Mouse (Mus musculus) limb, embryonic 15.5 days (tissue): ENCODE data around the gene Dixdc1. TPM values are rescaled to one million over a fixed set of nuclear protein-coding genes. Genes with fewer than 3 reads are reported as not detected.
"Not testable (repeated sequence)": the region's sequence is repeated elsewhere in the genome, so short reads cannot be mapped to it uniquely, and the experiment has no call there.

ENCODE experiments used
- ATAC-seq: fragments of 200-750 bp; cut with Nextera tagmentation; 2 replicates; pipeline ENCODE4 v1.8.0; 2017; ENCODE audit warnings: low read depth, moderate TSS enrichment; ENCODE audit not compliant: insufficient number of reproducible peaks, low FRiP score, low TSS enrichment
- H3K27ac ChIP-seq: fragments of 300-500 bp; sonication (generic); 2 replicates; pipeline ENCODE4 v1.5.1; 2015; ENCODE audit warnings: moderate library complexity, mild to moderate bottlenecking, inconsistent platforms
- H3K27me3 ChIP-seq: fragments of 300-500 bp; sonication (generic); 2 replicates; pipeline ENCODE4 v1.6.1; 2015; ENCODE audit warnings: inconsistent platforms
- H3K36me3 ChIP-seq: fragments of 300-500 bp; sonication (generic); 2 replicates; pipeline ENCODE4 v1.6.1; 2015; ENCODE audit warnings: inconsistent platforms
- H3K4me1 ChIP-seq: fragments of 300-500 bp; sonication (generic); 2 replicates; pipeline ENCODE4 v1.6.1; 2015; ENCODE audit warnings: inconsistent platforms
- H3K4me2 ChIP-seq: fragments of 300-500 bp; sonication (generic); 2 replicates; pipeline ENCODE4 v1.6.1; 2015; ENCODE audit warnings: mild to moderate bottlenecking, inconsistent platforms
- H3K4me3 ChIP-seq: fragments of 300-500 bp; sonication (generic); 2 replicates; pipeline ENCODE4 v1.5.1; 2015; ENCODE audit warnings: mild to moderate bottlenecking, inconsistent platforms
- H3K9ac ChIP-seq: fragments of 300-500 bp; sonication (generic); 2 replicates; pipeline ENCODE4 v1.6.1; 2015; ENCODE audit warnings: inconsistent platforms
- H3K9me3 ChIP-seq: fragments of 300-500 bp; sonication (generic); 2 replicates; pipeline ENCODE4 v1.6.1; 2016; ENCODE audit warnings: inconsistent platforms
- WGBS: fragments of 180-500 bp; shearing (Covaris S2); methylation state at CpG from one replicate; pipeline ENCODE4 v1.1.7; 2015; 5-methylcytosine and 5-hydroxymethylcytosine counted together
- polyA plus RNA-seq: library from polyadenylated mRNA; unstranded; fragments of >200 nt; fragmentation: Nextera tagmentation; extraction: Ambion mirVana; gene quantifications from 2 replicates; pipeline ENCODE4 v1.2.1, GENCODE M21; 2015

Gene Dixdc1
- polyA plus RNA-seq, 1 experiment from 2014 or later, result 14.1 TPM

GRCm38 (mm10) chr9:50666442-50666841 lies 72.9 kb downstream of the Dixdc1 start:
- Histone ChIP-seq H3K9ac (no peak overlapping the region), H3K4me3 (no peak overlapping the region), H3K27me3 (no peaks in the 10 kb centered on the region), H3K36me3 (peaks cover 32% of the 10 kb centered on the region), H3K4me2 (no peak overlapping the region), H3K9me3 (no peaks in the 10 kb centered on the region), H3K27ac (no peak overlapping the region), H3K4me1 (no peaks in the 10 kb centered on the region)
- WGBS, result 88% methylated on average over 6 of the region's 6 CpGs
- no peak for ATAC-seq

DNA sequence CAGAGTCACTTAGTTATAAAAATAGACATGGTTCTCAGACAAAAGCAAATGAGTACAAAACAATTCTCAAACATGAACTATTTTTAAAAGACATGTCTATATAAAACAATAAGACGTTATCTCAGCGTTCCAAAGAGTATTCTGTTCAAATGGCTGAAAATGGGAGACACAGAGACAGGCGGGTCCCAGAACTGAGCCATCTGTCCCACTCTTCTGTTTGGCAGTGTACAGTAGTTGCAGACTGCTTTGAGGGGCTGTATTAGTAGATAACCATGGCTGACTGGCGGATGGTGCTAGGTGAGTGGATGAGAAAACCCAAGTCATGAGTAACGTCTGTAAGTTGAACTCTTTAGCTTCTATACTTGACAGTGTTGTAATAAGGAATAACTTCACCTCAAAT lies 74.5 kb downstream of the Dixdc1 start:
- H3K27me3 ChIP-seq, result no peaks in the 10 kb centered on the region
- peaks cover 4% of the 10 kb centered on the region for H3K4me1 ChIP-seq
- no peak overlapping the region for H3K27ac ChIP-seq
- no peak overlapping the region for H3K9ac ChIP-seq
- peaks cover 32% of the 10 kb centered on the region for H3K36me3 ChIP-seq
- H3K4me2 ChIP-seq, result no peak overlapping the region
- no peak overlapping the region for H3K4me3 ChIP-seq
- no peaks in the 10 kb centered on the region for H3K9me3 ChIP-seq
- no peak for ATAC-seq
- WGBS, result 88% methylated on average over 5 of the region's 5 CpGs

- H3K27ac ChIP-seq, result no peak overlapping the region
- H3K4me1 ChIP-seq, result peaks cover 14% of the 10 kb centered on the region
- H3K4me2 ChIP-seq, result peak overlapping the region; percentile 72
- H3K9me3 ChIP-seq, result no peaks in the 10 kb centered on the region
- 13% methylated on average over 12 of the region's 12 CpGs for WGBS
- H3K36me3 ChIP-seq, result peaks cover 22% of the 10 kb centered on the region
- no peaks in the 10 kb centered on the region for H3K27me3 ChIP-seq
- H3K9ac ChIP-seq, result 0 out of 2 replicates have a peak overlapping the region, but pooled peaks have one; percentile 82
- peak overlapping the region; percentile 93 for H3K4me3 ChIP-seq
- no peak for ATAC-seq
Measured at GRCm38 (mm10) chr9:50660431-50660830, 78.9 kb downstream of the Dixdc1 start.

- no peaks in the 10 kb centered on the region for H3K9me3 ChIP-seq
- peak within 1 kb of the TSS; percentile 93 for H3K4me3 ChIP-seq
- H3K4me1 ChIP-seq, result peaks cover 14% of the 10 kb centered on the region
- H3K27me3 ChIP-seq, result no peaks in the 10 kb centered on the region
- peak within 1 kb of the TSS; percentile 72 for H3K4me2 ChIP-seq
- peak within 1 kb of the TSS; percentile 88 for H3K27ac ChIP-seq
- peaks cover 27% of the 10 kb centered on the region for H3K36me3 ChIP-seq
- WGBS, result under 1% methylated on average over 63 of the region's 63 CpGs
- peak; percentile 88 for ATAC-seq
- H3K9ac ChIP-seq, result peak within 1 kb of the TSS; percentile 82
Measured at GRCm38 (mm10) chr9:50659392-50660217, 79.7 kb downstream of the Dixdc1 start, which contains the start of gene Dlat. TSS of gene Dlat (minus strand) at chr9:50659780.

DNA sequence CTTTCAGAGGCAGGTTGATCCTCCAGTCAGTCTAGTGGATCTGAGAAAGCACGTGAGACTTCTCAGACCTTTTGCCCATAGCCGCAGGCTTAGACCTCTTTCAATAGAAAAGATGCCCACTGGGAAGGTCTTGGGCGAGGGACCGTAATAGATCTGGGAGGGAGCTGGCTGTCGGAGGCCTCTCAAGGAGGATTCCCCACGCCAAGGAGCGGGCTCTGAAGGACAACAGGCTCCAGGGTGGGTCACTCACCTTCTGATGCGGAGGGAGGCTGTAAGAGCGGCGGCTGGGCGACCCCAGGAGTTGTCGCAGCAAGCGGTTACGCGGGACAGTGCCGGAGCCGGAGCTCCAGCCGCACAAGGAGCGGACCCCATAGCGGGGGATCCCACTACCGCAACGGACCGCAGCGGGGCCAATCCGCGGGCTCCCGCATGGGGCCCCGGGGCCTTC lies 80.4 kb downstream of the Dixdc1 start:
- Histone ChIP-seq H3K4me1 (peaks cover 14% of the 10 kb centered on the region), H3K4me2 (peak overlapping the region; percentile 72), H3K36me3 (peaks cover 31% of the 10 kb centered on the region), H3K4me3 (peak overlapping the region; percentile 93), H3K27me3 (no peaks in the 10 kb centered on the region), H3K27ac (peak overlapping the region; percentile 88), H3K9me3 (no peaks in the 10 kb centered on the region), H3K9ac (peak overlapping the region; percentile 82)
- ATAC-seq, result 0 out of 2 replicates have a peak, but pooled peaks have one; percentile 30
- WGBS, result under 1% methylated on average over 28 of the region's 28 CpGs

DNA sequence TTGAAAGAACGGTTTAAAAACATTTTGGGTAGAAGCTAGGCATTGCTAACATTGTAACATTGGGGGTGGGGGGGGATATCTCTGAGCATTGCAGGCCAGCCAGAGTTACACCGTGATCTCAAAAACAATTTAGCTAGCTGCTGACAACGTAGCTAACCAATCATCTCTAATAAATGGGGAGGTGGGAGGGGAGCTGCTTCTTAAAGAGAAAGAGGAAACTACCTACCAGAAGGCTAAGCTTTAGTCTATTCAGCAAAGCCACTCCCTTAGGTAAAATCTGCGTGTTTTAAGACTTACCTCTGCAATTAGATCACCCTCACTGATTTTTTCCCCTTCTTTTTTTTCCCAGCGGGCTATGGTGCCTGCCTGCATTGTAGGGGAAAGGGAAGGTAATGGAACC lies 80.9 kb downstream of the Dixdc1 start:
- ATAC-seq, result no peak
- 20% methylated on average over 5 of the region's 5 CpGs for WGBS
- peak overlapping the region; percentile 93 for H3K4me3 ChIP-seq
- H3K4me1 ChIP-seq, result peaks cover 14% of the 10 kb centered on the region
- H3K27me3 ChIP-seq, result no peaks in the 10 kb centered on the region
- H3K9ac ChIP-seq, result peak overlapping the region; percentile 82; the same call in 1 of the 2 replicates
- peaks cover 36% of the 10 kb centered on the region for H3K36me3 ChIP-seq
- H3K9me3 ChIP-seq, result no peaks in the 10 kb centered on the region
- 0 out of 2 replicates have a peak overlapping the region, but pooled peaks have one; percentile 88 for H3K27ac ChIP-seq
- peak overlapping the region; percentile 72 for H3K4me2 ChIP-seq

- Histone ChIP-seq H3K9ac (no peak overlapping the region), H3K4me1 (no peaks in the 10 kb centered on the region), H3K9me3 (no peaks in the 10 kb centered on the region), H3K4me3 (no peak overlapping the region), H3K36me3 (peaks cover 89% of the 10 kb centered on the region), H3K27ac (no peak overlapping the region), H3K27me3 (no peaks in the 10 kb centered on the region), H3K4me2 (no peak overlapping the region)
- 94% methylated on average over 10 of the region's 10 CpGs for WGBS
- no peak for ATAC-seq
Measured at GRCm38 (mm10) chr9:50650503-50650902, 88.8 kb downstream of the Dixdc1 start.

- 73% methylated on average over 10 of the region's 10 CpGs for WGBS
- H3K4me2 ChIP-seq, result no peak overlapping the region
- H3K4me3 ChIP-seq, result no peak overlapping the region
- no peaks in the 10 kb centered on the region for H3K4me1 ChIP-seq
- H3K36me3 ChIP-seq, result peaks cover 91% of the 10 kb centered on the region
- no peaks in the 10 kb centered on the region for H3K27me3 ChIP-seq
- no peak for ATAC-seq
- H3K9ac ChIP-seq, result no peak overlapping the region
- no peaks in the 10 kb centered on the region for H3K9me3 ChIP-seq
- no peak overlapping the region for H3K27ac ChIP-seq
Measured at GRCm38 (mm10) chr9:50646826-50647370, 92.4 kb downstream of the Dixdc1 start.

GRCm38 (mm10) chr9:50634270-50634669 lies 105.0 kb downstream of the Dixdc1 start:
- H3K9me3 ChIP-seq, result no peaks in the 10 kb centered on the region
- no peak overlapping the region for H3K4me3 ChIP-seq
- no peak overlapping the region for H3K9ac ChIP-seq
- no peak overlapping the region for H3K4me2 ChIP-seq
- H3K27ac ChIP-seq, result no peak overlapping the region
- no peak for ATAC-seq
- H3K36me3 ChIP-seq, result peaks cover 57% of the 10 kb centered on the region
- no peaks in the 10 kb centered on the region for H3K4me1 ChIP-seq
- WGBS, result 96% methylated on average over 11 of the region's 11 CpGs
- H3K27me3 ChIP-seq, result no peaks in the 10 kb centered on the region

- no peak overlapping the region for H3K4me3 ChIP-seq
- no peaks in the 10 kb centered on the region for H3K27me3 ChIP-seq
- peaks cover 46% of the 10 kb centered on the region for H3K36me3 ChIP-seq
- H3K27ac ChIP-seq, result no peak overlapping the region
- no peaks in the 10 kb centered on the region for H3K4me1 ChIP-seq
- no peaks in the 10 kb centered on the region for H3K9me3 ChIP-seq
- H3K4me2 ChIP-seq, result no peak overlapping the region
- ATAC-seq, result no peak
- no peak overlapping the region for H3K9ac ChIP-seq
- 62% methylated on average over 2 of the region's 2 CpGs for WGBS
Measured at GRCm38 (mm10) chr9:50633059-50633458, 106.3 kb downstream of the Dixdc1 start.

DNA sequence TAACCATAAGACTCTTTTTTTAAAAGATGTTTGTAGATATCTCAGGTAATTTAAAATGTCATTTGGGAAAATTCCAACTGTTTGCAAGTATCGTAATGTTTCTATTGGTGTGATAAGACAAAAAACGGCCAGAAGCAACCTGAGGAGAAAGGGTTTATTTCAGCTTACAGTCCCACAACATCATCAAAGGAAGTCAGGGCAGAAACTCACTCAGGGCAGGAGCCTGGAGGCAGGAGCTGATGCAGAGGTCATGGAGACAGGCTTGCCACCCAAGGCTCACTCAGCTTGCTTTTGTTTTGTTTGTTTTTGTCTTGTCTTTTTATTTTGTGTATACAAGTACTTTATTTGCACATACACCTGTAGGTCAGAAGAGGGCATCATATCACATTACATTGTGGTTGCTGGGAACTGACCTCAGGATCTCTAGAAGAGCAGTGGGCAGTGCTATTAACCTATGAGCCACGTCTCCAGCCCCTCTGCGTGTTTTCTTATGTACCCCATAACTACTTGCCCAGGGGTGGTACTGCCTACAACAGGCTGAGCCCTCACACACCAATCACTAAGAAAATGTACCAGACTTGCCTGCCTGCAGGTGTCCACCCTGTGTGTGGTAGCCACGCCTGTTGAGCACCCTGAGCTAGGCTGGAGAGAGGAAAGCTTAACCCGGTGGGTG lies 107.2 kb downstream of the Dixdc1 start:
- Histone ChIP-seq H3K36me3 (peaks cover 39% of the 10 kb centered on the region), H3K9me3 (no peaks in the 10 kb centered on the region), H3K27ac (no peak overlapping the region), H3K4me1 (no peaks in the 10 kb centered on the region), H3K4me2 (no peak overlapping the region), H3K9ac (no peak overlapping the region), H3K27me3 (no peaks in the 10 kb centered on the region), H3K4me3 (no peak overlapping the region)
- 85% methylated on average over 6 of the region's 6 CpGs for WGBS
- ATAC-seq, result no peak

- H3K4me1 ChIP-seq, H3K27ac ChIP-seq, H3K9me3 ChIP-seq, H3K9ac ChIP-seq, H3K27me3 ChIP-seq, H3K4me3 ChIP-seq, ATAC-seq, H3K4me2 ChIP-seq: not testable (repeated sequence)
- peaks cover 30% of the 10 kb centered on the region for H3K36me3 ChIP-seq
- 87% methylated on average over 6 of the region's 8 CpGs for WGBS
Measured at GRCm38 (mm10) chr9:50630903-50631302, 108.4 kb downstream of the Dixdc1 start.
